Mouse (Mus musculus): ENCODE results near the gene Csmd2. TPM values are rescaled to one million over a fixed set of nuclear protein-coding genes. Genes with fewer than 3 reads are reported as not detected.
"Not testable (repeated sequence)": the region's sequence is repeated elsewhere in the genome, so short reads cannot be mapped to it uniquely, and the experiment has no call there.

Gene Csmd2
- polyA plus RNA-seq, 1 experiment from 2014 or later: 4.3 TPM

- WGBS: 74% methylated on average over 2 of the region's 2 CpGs
- Histone ChIP-seq H3K9ac (no peak overlapping the region), H3K27ac (no peak overlapping the region), H3K27me3 (no peaks in the 10 kb centered on the region), H3K9me3 (no peaks in the 10 kb centered on the region), H3K4me3 (replicated peaks) (no peak overlapping the region), H3K4me2 (no peak overlapping the region), H3K36me3 (replicated peaks) (no peaks in the 10 kb centered on the region), H3K4me1 (peaks cover 4% of the 10 kb centered on the region; the same call in 1 of the 2 replicates)
- ATAC-seq (ENCODE audit: low FRiP score): no peak
These were observed 512.3 kb downstream of the Csmd2 start for GRCm38 (mm10) chr4:128499980-128500379.

GRCm38 (mm10) chr4:128506878-128507277 lies 519.2 kb downstream of the Csmd2 start:
- Histone ChIP-seq H3K9ac (no peak overlapping the region), H3K4me3 (replicated peaks) (no peak overlapping the region), H3K27me3 (no peaks in the 10 kb centered on the region), H3K9me3 (no peaks in the 10 kb centered on the region), H3K4me1 (peaks cover 4% of the 10 kb centered on the region; the same call in 1 of the 2 replicates), H3K27ac (no peak overlapping the region), H3K36me3 (replicated peaks) (no peaks in the 10 kb centered on the region), H3K4me2 (no peak overlapping the region)
- WGBS: 76% methylated on average over 10 of the region's 10 CpGs
- ATAC-seq (ENCODE audit: low FRiP score): no peak

GRCm38 (mm10) chr4:128509885-128510284 lies 522.2 kb downstream of the Csmd2 start:
- H3K4me3 ChIP-seq (replicated peaks): no peak overlapping the region
- H3K4me2 ChIP-seq: no peak overlapping the region
- no peak overlapping the region for H3K27ac ChIP-seq
- H3K9me3 ChIP-seq: no peaks in the 10 kb centered on the region
- no peaks in the 10 kb centered on the region for H3K36me3 ChIP-seq (replicated peaks)
- no peaks in the 10 kb centered on the region for H3K27me3 ChIP-seq
- no peak for ATAC-seq (ENCODE audit: low FRiP score)
- H3K4me1 ChIP-seq: no peaks in the 10 kb centered on the region
- no peak overlapping the region for H3K9ac ChIP-seq
- WGBS: 80% methylated on average over 5 of the region's 5 CpGs

- 75% methylated on average over 5 of the region's 5 CpGs for WGBS
- Histone ChIP-seq H3K9ac (no peak overlapping the region), H3K4me2 (no peak overlapping the region), H3K4me3 (replicated peaks) (no peak overlapping the region), H3K9me3 (no peaks in the 10 kb centered on the region), H3K4me1 (no peaks in the 10 kb centered on the region), H3K36me3 (replicated peaks) (no peaks in the 10 kb centered on the region), H3K27ac (no peak overlapping the region), H3K27me3 (no peaks in the 10 kb centered on the region)
- ATAC-seq (ENCODE audit: low FRiP score): no peak
These were observed 526.8 kb downstream of the Csmd2 start for GRCm38 (mm10) chr4:128514496-128514895.

- Histone ChIP-seq H3K4me2 (no peak overlapping the region), H3K27ac (no peak overlapping the region), H3K36me3 (replicated peaks) (no peaks in the 10 kb centered on the region), H3K9ac (no peak overlapping the region), H3K4me3 (replicated peaks) (no peak overlapping the region), H3K27me3 (no peaks in the 10 kb centered on the region), H3K9me3 (no peaks in the 10 kb centered on the region), H3K4me1 (no peaks in the 10 kb centered on the region)
- WGBS: 88% methylated on average over 6 of the region's 6 CpGs
- ATAC-seq (ENCODE audit: low FRiP score): no peak
These were observed 533.6 kb downstream of the Csmd2 start for GRCm38 (mm10) chr4:128521276-128521675.

GRCm38 (mm10) chr4:128543378-128543777 lies 555.7 kb downstream of the Csmd2 start:
- Histone ChIP-seq H3K9ac (no peak overlapping the region), H3K4me3 (replicated peaks) (no peak overlapping the region), H3K4me1 (no peaks in the 10 kb centered on the region), H3K27ac (no peak overlapping the region), H3K9me3 (no peaks in the 10 kb centered on the region), H3K4me2 (no peak overlapping the region), H3K27me3 (no peaks in the 10 kb centered on the region), H3K36me3 (replicated peaks) (no peaks in the 10 kb centered on the region)
- 20% methylated on average over 2 of the region's 2 CpGs for WGBS
- no peak for ATAC-seq (ENCODE audit: low FRiP score)

GRCm38 (mm10) chr4:128543956-128544486 lies 556.4 kb downstream of the Csmd2 start:
- 78% methylated on average over 2 of the region's 2 CpGs for WGBS
- not testable (repeated sequence) for H3K9ac ChIP-seq; H3K27me3 ChIP-seq; H3K4me3 ChIP-seq (replicated peaks); H3K4me2 ChIP-seq; ATAC-seq (ENCODE audit: low FRiP score); H3K27ac ChIP-seq; H3K4me1 ChIP-seq; H3K9me3 ChIP-seq; H3K36me3 ChIP-seq (replicated peaks)

- Histone ChIP-seq H3K9ac (no peak overlapping the region), H3K4me3 (replicated peaks) (no peak overlapping the region), H3K4me1 (no peaks in the 10 kb centered on the region), H3K27me3 (no peaks in the 10 kb centered on the region), H3K36me3 (replicated peaks) (no peaks in the 10 kb centered on the region), H3K27ac (no peak overlapping the region), H3K9me3 (no peaks in the 10 kb centered on the region), H3K4me2 (no peak overlapping the region)
- ATAC-seq (ENCODE audit: low FRiP score): no peak
- 89% methylated on average over 6 of the region's 6 CpGs for WGBS
These were observed 563.1 kb downstream of the Csmd2 start for GRCm38 (mm10) chr4:128550756-128551155.

GRCm38 (mm10) chr4:128554198-128554597 lies 566.5 kb downstream of the Csmd2 start:
- no peak for ATAC-seq (ENCODE audit: low FRiP score)
- Histone ChIP-seq H3K9me3 (no peaks in the 10 kb centered on the region), H3K36me3 (replicated peaks) (no peaks in the 10 kb centered on the region), H3K9ac (no peak overlapping the region), H3K27me3 (no peaks in the 10 kb centered on the region), H3K4me2 (no peak overlapping the region), H3K4me1 (no peaks in the 10 kb centered on the region), H3K4me3 (replicated peaks) (no peak overlapping the region), H3K27ac (no peak overlapping the region)
- 94% methylated on average over 2 of the region's 2 CpGs for WGBS

GRCm38 (mm10) chr4:128560327-128560726 lies 572.7 kb downstream of the Csmd2 start:
- no peak overlapping the region for H3K27ac ChIP-seq
- ATAC-seq (ENCODE audit: low FRiP score): no peak
- H3K4me2 ChIP-seq: no peak overlapping the region
- no peaks in the 10 kb centered on the region for H3K27me3 ChIP-seq
- 70% methylated on average over 3 of the region's 3 CpGs for whole genome bisulfite sequencing
- no peaks in the 10 kb centered on the region for H3K36me3 ChIP-seq (replicated peaks)
- H3K9ac ChIP-seq: no peak overlapping the region
- no peaks in the 10 kb centered on the region for H3K9me3 ChIP-seq
- no peak overlapping the region for H3K4me3 ChIP-seq (replicated peaks)
- no peaks in the 10 kb centered on the region for H3K4me1 ChIP-seq

- Histone ChIP-seq H3K9ac (no peak overlapping the region), H3K36me3 (replicated peaks) (peaks cover 31% of the 10 kb centered on the region), H3K27me3 (no peaks in the 10 kb centered on the region), H3K9me3 (peaks cover 12% of the 10 kb centered on the region), H3K4me3 (replicated peaks) (no peak overlapping the region), H3K4me1 (no peaks in the 10 kb centered on the region), H3K27ac (no peak overlapping the region), H3K4me2 (no peak overlapping the region)
- no peak for ATAC-seq (ENCODE audit: low FRiP score)
- WGBS: 93% methylated on average over 4 of the region's 4 CpGs
These were observed 588.2 kb downstream of the Csmd2 start for GRCm38 (mm10) chr4:128575811-128576210.

GRCm38 (mm10) chr4:128579182-128579581 lies 591.5 kb downstream of the Csmd2 start:
- Histone ChIP-seq H3K4me2 (no peak overlapping the region), H3K9me3 (peaks cover 40% of the 10 kb centered on the region), H3K4me3 (replicated peaks) (no peak overlapping the region), H3K36me3 (replicated peaks) (peaks cover 65% of the 10 kb centered on the region), H3K4me1 (no peaks in the 10 kb centered on the region), H3K27ac (no peak overlapping the region), H3K9ac (no peak overlapping the region), H3K27me3 (no peaks in the 10 kb centered on the region)
- 60% methylated on average over 4 of the region's 4 CpGs for WGBS
- ATAC-seq (ENCODE audit: low FRiP score): no peak

- Histone ChIP-seq H3K27ac (no peak overlapping the region), H3K4me2 (no peak overlapping the region), H3K36me3 (replicated peaks) (peaks cover 38% of the 10 kb centered on the region), H3K9ac (no peak overlapping the region), H3K27me3 (no peaks in the 10 kb centered on the region), H3K4me3 (replicated peaks) (no peak overlapping the region), H3K9me3 (no peaks in the 10 kb centered on the region), H3K4me1 (no peaks in the 10 kb centered on the region)
- 94% methylated on average over 4 of the region's 4 CpGs for WGBS
- no peak for ATAC-seq (ENCODE audit: low FRiP score)
These were observed 605.6 kb downstream of the Csmd2 start for GRCm38 (mm10) chr4:128593286-128593685.

Data from forebrain, embryonic 12.5 days (tissue).